Mouse (Mus musculus) limb, embryonic 13.5 days (tissue): ENCODE measurements at regions not wholly inside any gene's neighbourhood (a gene's known extent, or its start where the extent isn't known, plus 50 kb on each side); places are given as distances from the start of the nearest gene placed in this dataset.

Experiments
- ATAC-seq: fragments of 200-750 bp; cut with Nextera tagmentation; 2 replicates; pipeline ENCODE4 v1.8.0; 2017; ENCODE audit warnings: low read depth, moderate number of reproducible peaks, moderate TSS enrichment; ENCODE audit not compliant: low FRiP score
- H3K27ac ChIP-seq: fragments of 300-500 bp; sonication (generic); 2 replicates; pipeline ENCODE4 v1.5.1; 2015; ENCODE audit warnings: inconsistent platforms, mild to moderate bottlenecking, moderate library complexity
- H3K27me3 ChIP-seq: fragments of 300-500 bp; sonication (generic); 2 replicates; pipeline ENCODE4 v1.6.1; 2015; ENCODE audit warnings: mild to moderate bottlenecking, inconsistent platforms
- H3K36me3 ChIP-seq: fragments of 300-500 bp; sonication (generic); 2 replicates; pipeline ENCODE4 v1.6.1; 2015; ENCODE audit warnings: inconsistent platforms, mild to moderate bottlenecking, moderate library complexity
- H3K4me1 ChIP-seq: fragments of 300-500 bp; sonication (generic); 2 replicates; pipeline ENCODE4 v1.6.1; 2015; ENCODE audit warnings: inconsistent platforms
- H3K4me2 ChIP-seq: fragments of 300-500 bp; sonication (generic); replicated peaks from 2 replicates; pipeline ENCODE4 v1.6.1; 2015; ENCODE audit warnings: inconsistent platforms, mild to moderate bottlenecking, moderate library complexity
- H3K4me3 ChIP-seq: fragments of 300-500 bp; sonication (generic); 2 replicates; pipeline ENCODE4 v1.5.1; 2015; ENCODE audit warnings: moderate library complexity, mild to moderate bottlenecking, inconsistent platforms
- H3K9ac ChIP-seq: fragments of 300-500 bp; sonication (generic); 2 replicates; pipeline ENCODE4 v1.6.1; 2015; ENCODE audit warnings: mild to moderate bottlenecking, inconsistent platforms
- H3K9me3 ChIP-seq: fragments of 300-500 bp; sonication (generic); 2 replicates; pipeline ENCODE4 v1.6.1; 2016; ENCODE audit warnings: inconsistent platforms
- WGBS: fragments of 180-500 bp; shearing (Covaris S2); methylation state at CpG from one replicate; pipeline ENCODE4 v1.1.7; 2015; 5-methylcytosine and 5-hydroxymethylcytosine counted together

GRCm38 (mm10) chr6:147947997-147948396 is 99.1 kb upstream of the Far2 start:
- H3K4me3 ChIP-seq, result no peak overlapping the region
- 77% methylated on average over 4 of the region's 4 CpGs for WGBS
- H3K36me3 ChIP-seq, result no peaks in the 10 kb centered on the region
- no peak overlapping the region for H3K27ac ChIP-seq
- peaks cover 3% of the 10 kb centered on the region; the same call in 1 of the 2 replicates for H3K9me3 ChIP-seq
- peaks cover 13% of the 10 kb centered on the region for H3K4me1 ChIP-seq
- no peak overlapping the region for H3K4me2 ChIP-seq
- no peak overlapping the region for H3K9ac ChIP-seq
- peaks cover 3% of the 10 kb centered on the region; the same call in 1 of the 2 replicates for H3K27me3 ChIP-seq
- ATAC-seq, result no peak

- peaks cover 15% of the 10 kb centered on the region for H3K4me1 ChIP-seq
- H3K9ac ChIP-seq, result no peak overlapping the region
- no peak overlapping the region for H3K27ac ChIP-seq
- no peaks in the 10 kb centered on the region for H3K36me3 ChIP-seq
- no peak overlapping the region for H3K4me2 ChIP-seq
- peaks cover 15% of the 10 kb centered on the region; the same call in 1 of the 2 replicates for H3K27me3 ChIP-seq
- H3K4me3 ChIP-seq, result no peak overlapping the region
- H3K9me3 ChIP-seq, result no peaks in the 10 kb centered on the region
- no peak for ATAC-seq
These were observed 95.4 kb upstream of the Far2 start for GRCm38 (mm10) chr6:147951642-147952041.

DNA sequence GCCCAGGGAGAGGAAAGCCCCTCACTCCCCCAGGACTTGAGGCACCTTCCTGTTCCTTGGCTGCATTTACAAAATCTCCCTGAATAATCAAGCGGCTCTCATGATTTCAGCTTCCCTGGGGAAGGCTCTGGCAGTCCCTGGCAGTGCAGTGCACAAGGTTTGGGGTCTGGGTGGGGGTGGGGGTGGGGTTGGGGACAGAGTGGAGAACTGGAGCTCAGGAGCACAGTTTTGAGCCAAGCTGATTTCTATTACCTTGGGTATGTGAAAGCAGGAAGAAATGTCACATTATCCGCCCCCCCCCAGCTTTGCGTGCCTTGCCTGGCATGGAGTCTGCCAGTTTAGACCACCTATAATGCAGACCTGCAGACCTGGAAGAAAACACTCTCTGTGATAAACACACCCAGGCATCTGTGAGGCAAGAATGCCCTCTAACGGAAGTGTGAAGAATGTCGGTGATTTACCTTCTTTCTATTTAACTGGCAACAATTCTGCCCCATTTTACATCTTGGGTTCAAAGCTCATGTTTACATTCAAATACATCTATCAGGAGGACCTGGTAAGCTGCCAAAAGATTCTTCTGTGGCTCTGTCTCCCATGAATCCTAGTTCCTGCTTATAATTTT is 93.9 kb upstream of the Far2 start:
- Histone ChIP-seq H3K4me3 (no peak overlapping the region), H3K9me3 (no peaks in the 10 kb centered on the region), H3K36me3 (no peaks in the 10 kb centered on the region), H3K4me2 (no peak overlapping the region), H3K9ac (no peak overlapping the region), H3K27me3 (peaks cover 13% of the 10 kb centered on the region; the same call in 1 of the 2 replicates), H3K27ac (no peak overlapping the region), H3K4me1 (peaks cover 15% of the 10 kb centered on the region)
- no peak for ATAC-seq
- WGBS, result 33% methylated on average over 5 of the region's 5 CpGs

DNA sequence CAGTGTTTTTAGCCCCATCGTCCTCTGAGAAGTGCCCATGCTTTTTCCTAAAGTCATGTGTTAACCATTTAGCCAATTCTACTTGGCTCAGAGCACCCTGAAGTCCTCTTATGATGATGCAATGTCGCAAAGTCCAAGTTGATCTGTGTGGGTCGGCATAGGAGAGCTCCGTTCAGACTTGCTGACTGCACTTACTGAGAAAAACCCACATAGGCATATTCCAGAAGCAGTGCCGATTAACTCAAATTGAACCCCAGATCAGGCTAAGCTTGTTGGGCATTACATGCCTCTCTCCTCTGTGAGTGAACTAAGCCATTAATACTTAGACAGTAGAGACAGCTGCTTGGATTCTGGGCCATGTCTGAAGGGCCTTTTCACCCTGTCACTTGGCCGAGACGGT is 93.3 kb upstream of the Far2 start:
- Histone ChIP-seq H3K4me1 (peaks cover 15% of the 10 kb centered on the region), H3K4me3 (no peak overlapping the region), H3K36me3 (no peaks in the 10 kb centered on the region), H3K4me2 (no peak overlapping the region), H3K27ac (no peak overlapping the region), H3K27me3 (peaks cover 11% of the 10 kb centered on the region; the same call in 1 of the 2 replicates), H3K9me3 (no peaks in the 10 kb centered on the region), H3K9ac (no peak overlapping the region)
- ATAC-seq, result no peak
- 79% methylated on average over 7 of the region's 7 CpGs for WGBS

DNA sequence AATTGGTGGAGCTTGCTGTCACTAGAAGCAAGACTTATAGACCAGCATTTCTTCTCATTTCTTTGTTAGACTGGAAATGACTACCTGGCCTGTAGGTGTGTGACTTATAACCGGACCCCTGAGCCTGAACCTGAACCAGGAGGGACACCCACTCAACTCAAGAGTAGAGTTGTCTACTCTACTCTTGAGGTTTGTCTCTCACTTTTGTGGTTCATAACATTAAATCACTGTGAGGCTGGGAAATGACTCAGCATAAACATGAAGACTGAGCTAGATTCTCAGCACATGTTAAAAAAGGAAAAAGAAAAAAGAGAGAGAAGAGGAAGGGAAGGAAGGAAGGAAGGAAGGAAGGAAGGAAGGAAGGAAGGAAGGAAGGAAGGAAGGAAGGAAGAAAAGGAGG is 92.8 kb upstream of the Far2 start:
- 84% methylated on average over 1 of the region's 1 CpGs for WGBS
- Histone ChIP-seq H3K27me3 (peaks cover 11% of the 10 kb centered on the region; the same call in 1 of the 2 replicates), H3K4me2 (no peak overlapping the region), H3K4me3 (no peak overlapping the region), H3K9me3 (no peaks in the 10 kb centered on the region), H3K4me1 (peaks cover 15% of the 10 kb centered on the region), H3K36me3 (no peaks in the 10 kb centered on the region), H3K27ac (no peak overlapping the region), H3K9ac (no peak overlapping the region)
- ATAC-seq, result no peak

GRCm38 (mm10) chr6:147954967-147955830 is 91.9 kb upstream of the Far2 start:
- H3K4me3 ChIP-seq, result no peak overlapping the region
- no peak overlapping the region for H3K4me2 ChIP-seq
- 67% methylated on average over 7 of the region's 7 CpGs for WGBS
- no peaks in the 10 kb centered on the region for H3K36me3 ChIP-seq
- H3K9me3 ChIP-seq, result no peaks in the 10 kb centered on the region
- no peak for ATAC-seq
- H3K27me3 ChIP-seq, result peaks cover 11% of the 10 kb centered on the region; the same call in 1 of the 2 replicates
- no peak overlapping the region for H3K27ac ChIP-seq
- H3K4me1 ChIP-seq, result peaks cover 15% of the 10 kb centered on the region
- no peak overlapping the region for H3K9ac ChIP-seq

- no peak overlapping the region for H3K4me3 ChIP-seq
- ATAC-seq, result no peak
- H3K36me3 ChIP-seq, result no peaks in the 10 kb centered on the region
- H3K9me3 ChIP-seq, result no peaks in the 10 kb centered on the region
- H3K9ac ChIP-seq, result no peak overlapping the region
- WGBS, result 84% methylated on average over 4 of the region's 4 CpGs
- H3K4me2 ChIP-seq, result no peak overlapping the region
- H3K27ac ChIP-seq, result no peak overlapping the region
- H3K4me1 ChIP-seq, result no peaks in the 10 kb centered on the region
- H3K27me3 ChIP-seq, result no peaks in the 10 kb centered on the region
These were observed 82.3 kb upstream of the Far2 start for GRCm38 (mm10) chr6:147964739-147965138.

GRCm38 (mm10) chr6:147970162-147970608 is 76.9 kb upstream of the Far2 start:
- Histone ChIP-seq H3K9me3 (no peaks in the 10 kb centered on the region), H3K27ac (no peak overlapping the region), H3K4me1 (no peaks in the 10 kb centered on the region), H3K36me3 (no peaks in the 10 kb centered on the region), H3K27me3 (no peaks in the 10 kb centered on the region), H3K4me2 (no peak overlapping the region), H3K4me3 (no peak overlapping the region), H3K9ac (no peak overlapping the region)
- no peak for ATAC-seq
- 82% methylated on average over 2 of the region's 2 CpGs for WGBS

DNA sequence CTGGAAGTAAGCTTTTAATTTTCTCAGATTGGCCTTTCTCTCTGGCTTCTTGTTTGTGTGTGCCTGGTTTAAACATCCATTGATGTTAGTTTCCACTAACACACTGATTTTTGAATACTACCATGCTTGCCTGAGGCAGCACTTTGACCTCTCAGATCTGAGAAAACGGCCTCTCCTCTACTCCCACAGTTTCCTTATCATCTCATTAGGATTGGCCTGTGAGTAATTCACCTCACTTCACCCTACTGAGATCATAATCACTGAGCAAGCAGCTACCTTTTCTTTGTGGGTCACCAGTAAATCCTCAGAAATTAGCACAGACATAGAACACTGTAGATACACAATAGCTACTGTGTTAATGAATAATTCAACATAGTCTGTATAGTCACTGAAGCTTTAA is 74.5 kb upstream of the Far2 start:
- no peak overlapping the region for H3K4me3 ChIP-seq
- no peaks in the 10 kb centered on the region for H3K4me1 ChIP-seq
- ATAC-seq, result no peak
- H3K27me3 ChIP-seq, result no peaks in the 10 kb centered on the region
- WGBS, result 21% methylated on average over 1 of the region's 1 CpGs
- H3K36me3 ChIP-seq, result no peaks in the 10 kb centered on the region
- H3K4me2 ChIP-seq, result no peak overlapping the region
- H3K27ac ChIP-seq, result no peak overlapping the region
- H3K9me3 ChIP-seq, result no peaks in the 10 kb centered on the region
- H3K9ac ChIP-seq, result no peak overlapping the region

DNA sequence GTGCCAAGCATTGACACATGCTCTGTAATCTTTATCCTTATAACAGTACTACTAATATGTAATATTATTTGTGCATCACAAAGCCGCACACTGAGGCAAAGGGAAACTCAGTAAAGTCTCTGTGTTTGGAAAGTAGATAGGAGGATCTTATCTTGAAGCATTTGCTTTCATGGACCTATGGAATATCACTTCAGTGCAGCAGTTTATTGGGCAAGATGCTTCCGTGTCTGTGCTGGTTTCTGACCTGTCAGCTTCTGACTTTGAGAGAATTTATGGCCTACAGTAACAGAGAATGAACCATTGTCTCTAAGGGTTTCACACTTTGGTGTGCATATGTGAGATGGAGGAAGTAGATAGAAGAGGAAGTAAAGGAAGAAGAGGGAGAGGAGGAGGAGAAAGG is 74.0 kb upstream of the Far2 start:
- Histone ChIP-seq H3K36me3 (no peaks in the 10 kb centered on the region), H3K4me2 (no peak overlapping the region), H3K4me3 (no peak overlapping the region), H3K4me1 (no peaks in the 10 kb centered on the region), H3K9me3 (no peaks in the 10 kb centered on the region), H3K9ac (no peak overlapping the region), H3K27ac (no peak overlapping the region), H3K27me3 (no peaks in the 10 kb centered on the region)
- 70% methylated on average over 2 of the region's 2 CpGs for WGBS
- no peak for ATAC-seq

DNA sequence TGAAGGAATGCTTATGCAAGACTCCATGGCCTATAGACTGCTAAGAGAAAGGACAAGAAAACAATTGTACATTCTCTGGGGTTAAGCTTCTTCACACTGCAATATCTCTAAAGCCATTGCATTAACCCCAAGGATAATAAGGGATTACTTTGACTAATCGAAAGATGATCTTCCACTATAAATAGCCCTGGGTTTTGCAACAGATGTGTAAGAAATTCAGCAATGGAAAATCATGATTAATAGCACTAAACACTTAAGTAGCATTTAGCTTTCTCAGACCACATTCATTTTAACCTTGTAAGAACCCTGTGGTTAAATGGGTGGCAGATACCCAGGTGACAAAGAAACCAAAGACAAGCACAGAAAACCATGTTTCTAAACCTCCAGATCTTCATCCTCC is 71.1 kb upstream of the Far2 start:
- ATAC-seq, result no peak
- no peaks in the 10 kb centered on the region for H3K9me3 ChIP-seq
- no peak overlapping the region for H3K4me3 ChIP-seq
- no peak overlapping the region for H3K9ac ChIP-seq
- no peaks in the 10 kb centered on the region for H3K27me3 ChIP-seq
- no peak overlapping the region for H3K27ac ChIP-seq
- no peaks in the 10 kb centered on the region for H3K36me3 ChIP-seq
- no peaks in the 10 kb centered on the region for H3K4me1 ChIP-seq
- WGBS, result 83% methylated on average over 1 of the region's 1 CpGs
- no peak overlapping the region for H3K4me2 ChIP-seq

DNA sequence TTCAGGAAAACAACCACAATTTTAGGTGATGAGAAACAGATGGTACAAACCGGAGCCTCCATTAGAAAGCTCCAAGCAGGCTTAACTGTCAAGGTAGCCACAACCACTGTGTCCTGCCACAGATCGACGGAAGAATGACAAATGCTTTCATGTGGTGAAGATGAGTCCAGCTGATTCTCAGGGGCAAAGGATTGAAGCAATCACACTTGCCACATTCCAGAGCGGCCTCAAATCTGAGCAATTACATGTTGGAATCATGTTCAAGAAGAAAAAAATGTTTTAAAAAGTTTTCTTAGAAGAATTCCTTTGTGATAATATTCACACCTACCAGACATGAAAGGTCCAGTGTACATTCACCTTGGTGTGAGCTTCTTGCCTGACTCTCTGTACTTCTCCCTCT is 57.7 kb upstream of the Far2 start:
- Histone ChIP-seq H3K9ac (no peak overlapping the region), H3K9me3 (no peaks in the 10 kb centered on the region), H3K4me3 (no peak overlapping the region), H3K36me3 (no peaks in the 10 kb centered on the region), H3K4me1 (no peaks in the 10 kb centered on the region), H3K27me3 (no peaks in the 10 kb centered on the region), H3K27ac (no peak overlapping the region), H3K4me2 (no peak overlapping the region)
- WGBS, result 39% methylated on average over 4 of the region's 4 CpGs
- no peak for ATAC-seq
